Mouse (Mus musculus): ENCODE measurements around the gene Ptgfrn. TPM values are rescaled to one million over a fixed set of nuclear protein-coding genes. Genes with fewer than 3 reads are reported as not detected.

Ptgfrn gene
- polyA plus RNA-seq, 1 experiment from 2014 or later: 6.1 TPM

GRCm38 (mm10) chr3:101136483-101136882 lies 26.4 kb upstream of the Ptgfrn start:
- Histone ChIP-seq H3K4me1 (replicated peaks) (peaks cover 11% of the 10 kb centered on the region), H3K9ac (replicated peaks) (peak overlapping the region; percentile 37; the same call in 1 of the 2 replicates), H3K4me3 (replicated peaks) (no peak overlapping the region), H3K9me3 (no peaks in the 10 kb centered on the region), H3K27ac (peak overlapping the region; percentile 35; the same call in 1 of the 2 replicates), H3K27me3 (no peaks in the 10 kb centered on the region), H3K36me3 (no peaks in the 10 kb centered on the region), H3K4me2 (no peak overlapping the region)
- WGBS: 42% methylated on average over 11 of the region's 11 CpGs
- no peak for ATAC-seq (ENCODE audit: insufficient number of reproducible peaks, insufficient read depth, low FRiP score, low TSS enrichment, low read depth)

DNA sequence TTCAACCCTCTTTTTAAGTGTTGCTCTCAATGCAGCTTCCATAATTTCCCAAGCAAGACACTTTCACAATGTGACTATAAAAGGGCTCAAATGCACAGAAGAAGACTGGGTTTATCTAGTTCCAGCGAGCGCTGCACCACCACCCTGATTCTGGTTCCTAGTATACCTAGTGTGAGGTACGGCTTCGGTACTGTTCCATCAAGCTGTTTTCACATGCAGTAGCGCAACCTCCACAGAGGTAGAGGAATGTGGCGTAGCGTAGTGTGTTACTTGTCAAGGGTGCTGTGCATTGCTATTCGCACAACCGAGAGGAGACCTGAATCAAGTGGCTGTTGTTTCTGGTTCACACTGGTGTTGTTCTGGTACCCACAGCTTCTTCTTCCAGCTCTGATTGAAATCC lies 24.8 kb upstream of the Ptgfrn start:
- Histone ChIP-seq H3K9ac (replicated peaks) (no peak overlapping the region), H3K27me3 (no peaks in the 10 kb centered on the region), H3K9me3 (no peaks in the 10 kb centered on the region), H3K4me3 (replicated peaks) (no peak overlapping the region), H3K27ac (no peak overlapping the region), H3K4me1 (replicated peaks) (peaks cover 21% of the 10 kb centered on the region), H3K4me2 (no peak overlapping the region), H3K36me3 (no peaks in the 10 kb centered on the region)
- WGBS: 94% methylated on average over 9 of the region's 9 CpGs
- ATAC-seq (ENCODE audit: insufficient number of reproducible peaks, insufficient read depth, low FRiP score, low TSS enrichment, low read depth): no peak

DNA sequence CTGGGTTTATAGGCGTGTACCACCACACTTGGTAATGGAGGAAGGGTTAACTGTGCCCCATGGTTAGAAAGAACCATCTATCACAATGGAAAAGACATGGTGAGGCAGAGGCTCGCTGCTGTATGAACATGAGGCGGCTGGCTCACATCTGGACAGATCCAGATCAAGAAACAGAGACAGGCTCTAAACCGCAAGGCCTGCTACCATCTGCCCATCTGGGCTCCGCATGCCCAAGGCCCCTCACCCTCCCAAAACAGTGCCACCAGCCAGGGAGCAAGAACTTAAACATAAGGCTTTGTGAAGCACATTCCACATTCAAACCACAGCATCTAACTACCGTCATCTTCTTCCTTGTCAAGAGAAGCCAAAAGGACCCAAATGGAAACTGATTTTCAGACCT lies 22.9 kb upstream of the Ptgfrn start:
- Histone ChIP-seq H3K4me3 (replicated peaks) (no peak overlapping the region), H3K9ac (replicated peaks) (no peak overlapping the region), H3K36me3 (no peaks in the 10 kb centered on the region), H3K27ac (no peak overlapping the region), H3K4me1 (replicated peaks) (peaks cover 29% of the 10 kb centered on the region), H3K27me3 (no peaks in the 10 kb centered on the region), H3K4me2 (no peak overlapping the region), H3K9me3 (no peaks in the 10 kb centered on the region)
- ATAC-seq (ENCODE audit: insufficient number of reproducible peaks, insufficient read depth, low FRiP score, low TSS enrichment, low read depth): no peak
- WGBS: 87% methylated on average over 6 of the region's 6 CpGs

GRCm38 (mm10) chr3:101131772-101132171 lies 21.7 kb upstream of the Ptgfrn start:
- H3K4me2 ChIP-seq: no peak overlapping the region
- no peak overlapping the region for H3K27ac ChIP-seq
- no peak overlapping the region for H3K9ac ChIP-seq (replicated peaks)
- 90% methylated on average over 5 of the region's 5 CpGs for WGBS
- no peak overlapping the region for H3K4me3 ChIP-seq (replicated peaks)
- H3K9me3 ChIP-seq: no peaks in the 10 kb centered on the region
- H3K27me3 ChIP-seq: no peaks in the 10 kb centered on the region
- no peak for ATAC-seq (ENCODE audit: insufficient number of reproducible peaks, insufficient read depth, low FRiP score, low TSS enrichment, low read depth)
- no peaks in the 10 kb centered on the region for H3K36me3 ChIP-seq
- peaks cover 27% of the 10 kb centered on the region for H3K4me1 ChIP-seq (replicated peaks)

DNA sequence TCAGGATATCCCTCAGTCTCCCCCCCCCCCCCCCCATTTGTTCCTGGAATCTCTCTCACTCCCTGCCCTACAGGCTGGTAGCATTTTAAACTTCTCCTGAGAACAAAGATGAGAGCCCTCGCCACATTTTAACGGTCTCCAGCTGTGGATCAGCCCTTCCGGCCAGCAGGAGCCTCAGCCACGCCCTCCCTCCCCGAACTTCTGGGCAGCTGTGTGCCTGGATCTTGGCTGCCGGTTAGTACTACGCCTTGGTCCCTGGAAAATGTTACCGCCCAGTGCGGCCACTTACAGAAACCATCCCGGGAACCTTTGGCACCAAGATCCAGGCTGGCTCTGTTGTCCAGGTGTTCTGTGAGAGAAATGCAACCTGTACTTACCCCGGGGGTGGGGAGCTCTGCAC lies 20.4 kb upstream of the Ptgfrn start:
- Histone ChIP-seq H3K4me1 (replicated peaks) (peaks cover 18% of the 10 kb centered on the region), H3K27me3 (no peaks in the 10 kb centered on the region), H3K27ac (peak overlapping the region; percentile 50), H3K36me3 (no peaks in the 10 kb centered on the region), H3K9me3 (no peaks in the 10 kb centered on the region), H3K4me2 (peak overlapping the region; percentile 53), H3K4me3 (replicated peaks) (peak overlapping the region; percentile 23), H3K9ac (replicated peaks) (peak overlapping the region; percentile 27; the same call in 1 of the 2 replicates)
- peak; percentile 68 for ATAC-seq (ENCODE audit: insufficient number of reproducible peaks, insufficient read depth, low FRiP score, low TSS enrichment, low read depth)
- WGBS: under 1% methylated on average over 11 of the region's 11 CpGs

- Histone ChIP-seq H3K9ac (replicated peaks) (no peak overlapping the region), H3K4me2 (no peak overlapping the region), H3K4me1 (replicated peaks) (peaks cover 18% of the 10 kb centered on the region), H3K9me3 (no peaks in the 10 kb centered on the region), H3K36me3 (no peaks in the 10 kb centered on the region), H3K27me3 (no peaks in the 10 kb centered on the region), H3K27ac (peak overlapping the region; percentile 68), H3K4me3 (replicated peaks) (no peak overlapping the region)
- 68% methylated on average over 3 of the region's 3 CpGs for WGBS
- ATAC-seq (ENCODE audit: insufficient number of reproducible peaks, insufficient read depth, low FRiP score, low TSS enrichment, low read depth): no peak
Observed at GRCm38 (mm10) chr3:101129620-101130019, 19.5 kb upstream of the Ptgfrn start.

- Histone ChIP-seq H3K4me1 (replicated peaks) (peaks cover 18% of the 10 kb centered on the region), H3K9ac (replicated peaks) (no peak overlapping the region), H3K36me3 (no peaks in the 10 kb centered on the region), H3K27ac (no peak overlapping the region), H3K27me3 (no peaks in the 10 kb centered on the region), H3K9me3 (no peaks in the 10 kb centered on the region), H3K4me3 (replicated peaks) (no peak overlapping the region), H3K4me2 (no peak overlapping the region)
- ATAC-seq (ENCODE audit: insufficient number of reproducible peaks, insufficient read depth, low FRiP score, low TSS enrichment, low read depth): no peak
Observed at GRCm38 (mm10) chr3:101129090-101129489, 19.0 kb upstream of the Ptgfrn start.

GRCm38 (mm10) chr3:101127766-101128165 lies 17.7 kb upstream of the Ptgfrn start:
- Histone ChIP-seq H3K4me2 (no peak overlapping the region), H3K9ac (replicated peaks) (no peak overlapping the region), H3K27me3 (no peaks in the 10 kb centered on the region), H3K36me3 (no peaks in the 10 kb centered on the region), H3K27ac (no peak overlapping the region), H3K4me3 (replicated peaks) (no peak overlapping the region), H3K9me3 (no peaks in the 10 kb centered on the region), H3K4me1 (replicated peaks) (peaks cover 18% of the 10 kb centered on the region)
- ATAC-seq (ENCODE audit: insufficient number of reproducible peaks, insufficient read depth, low FRiP score, low TSS enrichment, low read depth): no peak
- 93% methylated on average over 2 of the region's 2 CpGs for WGBS

- H3K4me2 ChIP-seq: no peak overlapping the region
- no peaks in the 10 kb centered on the region for H3K9me3 ChIP-seq
- no peak overlapping the region for H3K9ac ChIP-seq (replicated peaks)
- H3K27me3 ChIP-seq: no peaks in the 10 kb centered on the region
- WGBS: 94% methylated on average over 5 of the region's 5 CpGs
- H3K4me1 ChIP-seq (replicated peaks): peaks cover 6% of the 10 kb centered on the region
- no peaks in the 10 kb centered on the region for H3K36me3 ChIP-seq
- no peak overlapping the region for H3K4me3 ChIP-seq (replicated peaks)
- no peak overlapping the region for H3K27ac ChIP-seq
- ATAC-seq (ENCODE audit: insufficient number of reproducible peaks, insufficient read depth, low FRiP score, low TSS enrichment, low read depth): no peak
Observed at GRCm38 (mm10) chr3:101124716-101125115, 14.6 kb upstream of the Ptgfrn start.

GRCm38 (mm10) chr3:101122479-101122878 lies 12.4 kb upstream of the Ptgfrn start:
- no peaks in the 10 kb centered on the region for H3K36me3 ChIP-seq
- H3K9ac ChIP-seq (replicated peaks): no peak overlapping the region
- peaks cover under 1% of the 10 kb centered on the region; the same call in 1 of the 2 replicates for H3K4me1 ChIP-seq (replicated peaks)
- no peak for ATAC-seq (ENCODE audit: insufficient number of reproducible peaks, insufficient read depth, low FRiP score, low TSS enrichment, low read depth)
- no peak overlapping the region for H3K4me3 ChIP-seq (replicated peaks)
- H3K27ac ChIP-seq: no peak overlapping the region
- no peak overlapping the region for H3K4me2 ChIP-seq
- peaks cover 3% of the 10 kb centered on the region; the same call in 1 of the 2 replicates for H3K9me3 ChIP-seq
- WGBS: 87% methylated on average over 3 of the region's 3 CpGs
- no peaks in the 10 kb centered on the region for H3K27me3 ChIP-seq

DNA sequence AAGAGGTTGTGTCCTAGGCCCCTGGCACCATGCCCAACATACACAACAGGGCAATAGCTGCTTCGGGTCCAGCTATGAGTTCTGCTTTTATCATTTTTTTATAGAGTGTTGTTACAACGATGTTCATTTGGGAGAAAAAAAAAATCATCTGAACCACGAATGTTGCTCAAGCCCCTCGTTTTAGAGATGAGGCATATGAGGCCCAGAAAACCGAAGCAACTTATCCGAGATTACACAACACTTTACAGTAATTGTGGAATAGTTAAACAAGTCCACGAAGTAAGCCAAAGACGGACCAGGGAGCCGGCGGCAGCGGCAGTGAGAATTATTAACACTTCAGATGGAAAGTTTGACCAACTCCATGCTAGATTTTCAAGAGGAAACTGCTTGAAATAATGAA lies 7.7 kb upstream of the Ptgfrn start:
- no peak overlapping the region for H3K4me3 ChIP-seq (replicated peaks)
- no peaks in the 10 kb centered on the region for H3K36me3 ChIP-seq
- H3K4me2 ChIP-seq: no peak overlapping the region
- no peak for ATAC-seq (ENCODE audit: insufficient number of reproducible peaks, insufficient read depth, low FRiP score, low TSS enrichment, low read depth)
- 92% methylated on average over 11 of the region's 11 CpGs for WGBS
- H3K9me3 ChIP-seq: peaks cover 3% of the 10 kb centered on the region; the same call in 1 of the 2 replicates
- no peak overlapping the region for H3K27ac ChIP-seq
- no peak overlapping the region for H3K9ac ChIP-seq (replicated peaks)
- H3K27me3 ChIP-seq: no peaks in the 10 kb centered on the region
- H3K4me1 ChIP-seq (replicated peaks): peaks cover 13% of the 10 kb centered on the region

DNA sequence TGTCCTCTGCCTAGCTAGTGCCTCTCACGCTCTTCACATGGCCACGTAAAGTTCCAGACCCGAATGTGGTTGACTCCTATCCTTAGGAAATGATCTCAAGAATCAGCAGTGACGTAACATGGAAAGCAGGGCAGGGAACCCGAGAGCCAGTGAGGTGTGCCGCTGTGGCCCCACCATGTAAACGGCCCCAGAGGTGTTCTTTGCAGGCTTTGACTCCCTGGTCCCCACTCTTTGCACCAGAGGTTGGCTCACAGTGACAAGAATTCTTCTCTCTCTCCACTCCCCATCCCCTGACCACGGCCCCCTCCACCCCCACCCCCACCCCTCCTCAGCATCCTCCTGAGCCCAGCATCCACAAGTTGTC lies 7.3 kb upstream of the Ptgfrn start:
- WGBS: 86% methylated on average over 8 of the region's 8 CpGs
- Histone ChIP-seq H3K36me3 (no peaks in the 10 kb centered on the region), H3K4me3 (replicated peaks) (no peak overlapping the region), H3K27ac (peak overlapping the region; percentile 36; the same call in 1 of the 2 replicates), H3K4me2 (no peak overlapping the region; the same call in 1 of the 2 replicates), H3K4me1 (replicated peaks) (peaks cover 15% of the 10 kb centered on the region), H3K9me3 (peaks cover 3% of the 10 kb centered on the region; the same call in 1 of the 2 replicates), H3K9ac (replicated peaks) (0 out of 2 replicates have a peak overlapping the region, but pooled peaks have one; percentile 44), H3K27me3 (no peaks in the 10 kb centered on the region)
- no peak for ATAC-seq (ENCODE audit: insufficient number of reproducible peaks, insufficient read depth, low FRiP score, low TSS enrichment, low read depth)

Measured in limb, embryonic 12.5 days (tissue).